Mouse (Mus musculus) midbrain, embryonic 13.5 days (tissue): ENCODE data around the gene Gadl1. TPM values are rescaled to one million over a fixed set of nuclear protein-coding genes. Genes with fewer than 3 reads are reported as not detected.

Experiments
- ATAC-seq: fragments of 200-750 bp; cut with Nextera tagmentation; 2 replicates; pipeline ENCODE4 v1.8.0; 2017; ENCODE audit warnings: mild to moderate bottlenecking, moderate TSS enrichment, moderate library complexity
- H3K27ac ChIP-seq: fragments of 300-500 bp; sonication (generic); 2 replicates; pipeline ENCODE4 v1.5.1; 2015; ENCODE audit warnings: inconsistent platforms, mild to moderate bottlenecking, moderate library complexity
- H3K27me3 ChIP-seq: fragments of 300-500 bp; sonication (generic); 2 replicates; pipeline ENCODE4 v1.6.1; 2015; ENCODE audit warnings: mild to moderate bottlenecking, inconsistent platforms
- H3K36me3 ChIP-seq: fragments of 300-500 bp; sonication (generic); 2 replicates; pipeline ENCODE4 v1.6.1; 2015; ENCODE audit warnings: mild to moderate bottlenecking, inconsistent platforms
- H3K4me1 ChIP-seq: fragments of 300-500 bp; sonication (generic); replicated peaks from 2 replicates; pipeline ENCODE4 v1.6.1; 2015; ENCODE audit warnings: inconsistent platforms
- H3K4me2 ChIP-seq: fragments of 300-500 bp; sonication (generic); replicated peaks from 2 replicates; pipeline ENCODE4 v1.6.1; 2015; ENCODE audit warnings: moderate library complexity, mild to moderate bottlenecking, inconsistent platforms
- H3K4me3 ChIP-seq: fragments of 300-500 bp; sonication (generic); replicated peaks from 2 replicates; pipeline ENCODE4 v1.5.1; 2015; ENCODE audit warnings: mild to moderate bottlenecking, inconsistent platforms
- H3K9ac ChIP-seq: fragments of 300-500 bp; sonication (generic); replicated peaks from 2 replicates; pipeline ENCODE4 v1.6.1; 2015; ENCODE audit warnings: mild to moderate bottlenecking, inconsistent platforms
- H3K9me3 ChIP-seq: fragments of 300-500 bp; sonication (generic); 2 replicates; pipeline ENCODE4 v1.6.1; 2016; ENCODE audit warnings: mild to moderate bottlenecking, inconsistent platforms
- WGBS: fragments of 180-500 bp; shearing (Covaris S2); methylation state at CpG from one replicate; pipeline ENCODE4 v1.1.7; 2015; 5-methylcytosine and 5-hydroxymethylcytosine counted together
- polyA plus RNA-seq: library from polyadenylated mRNA; unstranded; fragments of >200 nt; fragmentation: Nextera tagmentation; extraction: Ambion mirVana; gene quantifications from 2 replicates; pipeline ENCODE4 v1.2.1, GENCODE M21; 2015

The Gadl1 gene
- polyA plus RNA-seq, 1 experiment from 2014 or later: 0.22 TPM

GRCm38 (mm10) chr9:115908325-115908724, 930 bp upstream of the Gadl1 start:
- Histone ChIP-seq H3K27ac (no peak overlapping the region), H3K4me3 (no peak overlapping the region), H3K9me3 (no peaks in the 10 kb centered on the region), H3K4me2 (0 out of 2 replicates have a peak overlapping the region, but pooled peaks have one; percentile 7), H3K4me1 (0 out of 2 replicates have a peak, but pooled peaks cover 3% of the 10 kb centered on the region), H3K36me3 (no peaks in the 10 kb centered on the region), H3K27me3 (no peaks in the 10 kb centered on the region), H3K9ac (no peak overlapping the region)
- WGBS: 11% methylated on average over 15 of the region's 15 CpGs
- ATAC-seq: no peak

GRCm38 (mm10) chr9:115914006-115914405, 4.8 kb downstream of the Gadl1 start:
- Histone ChIP-seq H3K36me3 (no peaks in the 10 kb centered on the region), H3K4me2 (no peak overlapping the region), H3K4me1 (no peaks in the 10 kb centered on the region), H3K27ac (no peak overlapping the region), H3K9ac (no peak overlapping the region), H3K4me3 (no peak overlapping the region), H3K27me3 (no peaks in the 10 kb centered on the region), H3K9me3 (no peaks in the 10 kb centered on the region)
- 79% methylated on average over 7 of the region's 7 CpGs for WGBS
- ATAC-seq: no peak

- no peak overlapping the region for H3K4me2 ChIP-seq
- H3K27ac ChIP-seq: no peak overlapping the region
- no peak overlapping the region for H3K4me3 ChIP-seq
- H3K4me1 ChIP-seq: no peaks in the 10 kb centered on the region
- H3K27me3 ChIP-seq: no peaks in the 10 kb centered on the region
- ATAC-seq: no peak
- H3K9me3 ChIP-seq: no peaks in the 10 kb centered on the region
- H3K9ac ChIP-seq: no peak overlapping the region
- WGBS: 78% methylated on average over 14 of the region's 14 CpGs
- H3K36me3 ChIP-seq: no peaks in the 10 kb centered on the region
Observed at GRCm38 (mm10) chr9:115915586-115916270, 6.5 kb downstream of the Gadl1 start.

GRCm38 (mm10) chr9:115919736-115920135, 10.5 kb downstream of the Gadl1 start:
- no peak overlapping the region for H3K27ac ChIP-seq
- no peaks in the 10 kb centered on the region for H3K27me3 ChIP-seq
- no peak overlapping the region for H3K4me2 ChIP-seq
- no peak overlapping the region for H3K9ac ChIP-seq
- H3K36me3 ChIP-seq: no peaks in the 10 kb centered on the region
- no peak overlapping the region for H3K4me3 ChIP-seq
- 0 out of 2 replicates have a peak, but pooled peaks cover 3% of the 10 kb centered on the region for H3K4me1 ChIP-seq
- 85% methylated on average over 3 of the region's 3 CpGs for WGBS
- ATAC-seq: no peak
- H3K9me3 ChIP-seq: no peaks in the 10 kb centered on the region

- Histone ChIP-seq H3K27ac (no peak overlapping the region), H3K4me3 (no peak overlapping the region), H3K4me2 (no peak overlapping the region), H3K9ac (no peak overlapping the region), H3K9me3 (no peaks in the 10 kb centered on the region), H3K36me3 (no peaks in the 10 kb centered on the region), H3K27me3 (no peaks in the 10 kb centered on the region), H3K4me1 (0 out of 2 replicates have a peak, but pooled peaks cover 3% of the 10 kb centered on the region)
- WGBS: 82% methylated on average over 10 of the region's 10 CpGs
- no peak for ATAC-seq
Observed at GRCm38 (mm10) chr9:115922662-115923061, 13.4 kb downstream of the Gadl1 start.

- WGBS: 100% methylated on average over 1 of the region's 1 CpGs
- Histone ChIP-seq H3K4me2 (no peak overlapping the region), H3K9me3 (no peaks in the 10 kb centered on the region), H3K27me3 (no peaks in the 10 kb centered on the region), H3K4me1 (0 out of 2 replicates have a peak, but pooled peaks cover 3% of the 10 kb centered on the region), H3K36me3 (no peaks in the 10 kb centered on the region), H3K9ac (no peak overlapping the region), H3K4me3 (no peak overlapping the region), H3K27ac (no peak overlapping the region)
- ATAC-seq: no peak
Observed at GRCm38 (mm10) chr9:115924094-115924493, 14.8 kb downstream of the Gadl1 start.

GRCm38 (mm10) chr9:115931803-115932202, 22.5 kb downstream of the Gadl1 start:
- Histone ChIP-seq H3K27me3 (no peaks in the 10 kb centered on the region), H3K4me2 (no peak overlapping the region), H3K9me3 (no peaks in the 10 kb centered on the region), H3K4me1 (no peaks in the 10 kb centered on the region), H3K4me3 (no peak overlapping the region), H3K9ac (no peak overlapping the region), H3K27ac (no peak overlapping the region), H3K36me3 (no peaks in the 10 kb centered on the region)
- no peak for ATAC-seq
- WGBS: 76% methylated on average over 2 of the region's 2 CpGs

GRCm38 (mm10) chr9:115932741-115933140, 23.5 kb downstream of the Gadl1 start:
- Histone ChIP-seq H3K4me1 (no peaks in the 10 kb centered on the region), H3K4me2 (no peak overlapping the region), H3K27me3 (no peaks in the 10 kb centered on the region), H3K9ac (no peak overlapping the region), H3K4me3 (no peak overlapping the region), H3K9me3 (no peaks in the 10 kb centered on the region), H3K36me3 (no peaks in the 10 kb centered on the region), H3K27ac (no peak overlapping the region)
- WGBS: 91% methylated on average over 4 of the region's 4 CpGs
- no peak for ATAC-seq

- WGBS: 63% methylated on average over 7 of the region's 7 CpGs
- no peak overlapping the region for H3K9ac ChIP-seq
- H3K4me3 ChIP-seq: no peak overlapping the region
- H3K9me3 ChIP-seq: no peaks in the 10 kb centered on the region
- no peaks in the 10 kb centered on the region for H3K4me1 ChIP-seq
- no peak for ATAC-seq
- no peaks in the 10 kb centered on the region for H3K36me3 ChIP-seq
- H3K4me2 ChIP-seq: no peak overlapping the region
- no peaks in the 10 kb centered on the region for H3K27me3 ChIP-seq
- no peak overlapping the region for H3K27ac ChIP-seq
Observed at GRCm38 (mm10) chr9:115933243-115933964, 24.1 kb downstream of the Gadl1 start.

- 94% methylated on average over 11 of the region's 11 CpGs for WGBS
- Histone ChIP-seq H3K27ac (no peak overlapping the region), H3K27me3 (no peaks in the 10 kb centered on the region), H3K4me2 (no peak overlapping the region), H3K36me3 (no peaks in the 10 kb centered on the region), H3K4me1 (no peaks in the 10 kb centered on the region), H3K9ac (no peak overlapping the region), H3K9me3 (no peaks in the 10 kb centered on the region), H3K4me3 (no peak overlapping the region)
- no peak for ATAC-seq
Observed at GRCm38 (mm10) chr9:115934288-115934687, 25.0 kb downstream of the Gadl1 start.

- 81% methylated on average over 2 of the region's 2 CpGs for WGBS
- Histone ChIP-seq H3K27me3 (0 out of 2 replicates have a peak, but pooled peaks cover 9% of the 10 kb centered on the region), H3K36me3 (no peaks in the 10 kb centered on the region), H3K4me2 (no peak overlapping the region), H3K9me3 (no peaks in the 10 kb centered on the region), H3K4me1 (no peaks in the 10 kb centered on the region), H3K27ac (no peak overlapping the region), H3K4me3 (no peak overlapping the region), H3K9ac (no peak overlapping the region)
- ATAC-seq: no peak
Observed at GRCm38 (mm10) chr9:115936350-115936749, 27.1 kb downstream of the Gadl1 start.

- Histone ChIP-seq H3K27ac (no peak overlapping the region), H3K27me3 (0 out of 2 replicates have a peak, but pooled peaks cover 9% of the 10 kb centered on the region), H3K4me1 (peaks cover 10% of the 10 kb centered on the region), H3K36me3 (no peaks in the 10 kb centered on the region), H3K4me3 (no peak overlapping the region), H3K9ac (no peak overlapping the region), H3K9me3 (no peaks in the 10 kb centered on the region), H3K4me2 (no peak overlapping the region)
- no peak for ATAC-seq
- 95% methylated on average over 5 of the region's 5 CpGs for WGBS
Observed at GRCm38 (mm10) chr9:115937915-115938314, 28.7 kb downstream of the Gadl1 start.
